In the genomic region with DNA sequence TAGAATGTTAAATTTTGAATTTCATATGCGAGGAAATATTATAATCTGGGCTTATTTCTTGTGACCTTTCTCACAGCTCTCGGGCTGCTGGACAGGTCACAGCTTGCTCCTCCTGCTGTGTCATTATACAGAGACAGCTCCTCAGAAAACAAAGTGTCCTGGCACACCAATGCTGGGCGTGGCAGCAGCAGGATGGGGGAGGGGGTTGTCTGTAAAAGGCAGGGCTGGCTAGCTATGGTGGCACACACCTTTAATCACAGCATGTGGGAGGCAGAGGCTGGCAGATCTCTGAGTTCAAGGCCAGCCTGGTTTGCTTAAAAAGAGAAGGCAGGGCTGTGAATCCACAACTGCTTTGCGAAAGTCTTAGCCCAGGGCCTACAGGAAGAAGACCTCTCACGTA, we compare ENCODE assay signal across 11 mouse cellular contexts.
"Had no signal": no experiment of that assay in that cellular context is flagged by ENCODE, and none has a peak within 500 bp of the region (broad histone marks: within the 10 kb centered on the region; RNA-seq: fewer than 3 reads in every experiment).

No protein-coding gene starts in this region.

- DNase-seq: kidney, adult 11 months; liver, embryonic 13.5 days; lung, adult 2 months; thymus, adult 2 months; thymus, postnatal 14 days had no signal

- H3K27me3 ChIP-seq: kidney, embryonic 15.5 days; liver, embryonic 13.5 days; megakaryocyte, embryonic 14.5 days; neural tube, embryonic 13.5 days had no signal

- H3K4me2 ChIP-seq: kidney, embryonic 15.5 days; liver, embryonic 13.5 days; midbrain, embryonic 13.5 days had no signal

- H3K27ac ChIP-seq: kidney, embryonic 15.5 days; liver, embryonic 13.5 days; midbrain, embryonic 10.5 days; midbrain, embryonic 13.5 days; neural tube, embryonic 13.5 days had no signal

- H3K9me3 ChIP-seq: kidney, embryonic 15.5 days; liver, embryonic 13.5 days; megakaryocyte, embryonic 14.5 days; midbrain, embryonic 10.5 days; midbrain, embryonic 13.5 days; neural tube, embryonic 13.5 days had no signal

- H3K4me3 ChIP-seq: kidney, embryonic 15.5 days; liver, embryonic 13.5 days; megakaryocyte, embryonic 14.5 days; midbrain, embryonic 10.5 days; midbrain, embryonic 13.5 days; myocyte; neural tube, embryonic 13.5 days had no signal

- H3K36me3 ChIP-seq: liver, embryonic 13.5 days; midbrain, embryonic 10.5 days; midbrain, embryonic 13.5 days; neural tube, embryonic 13.5 days had no signal

- H3K9ac ChIP-seq: kidney, embryonic 15.5 days; liver, embryonic 13.5 days; midbrain, embryonic 13.5 days; neural tube, embryonic 13.5 days had no signal
